Mouse (Mus musculus): Measurements from ENCODE around the gene Timm13.

Gene Timm13

DNA sequence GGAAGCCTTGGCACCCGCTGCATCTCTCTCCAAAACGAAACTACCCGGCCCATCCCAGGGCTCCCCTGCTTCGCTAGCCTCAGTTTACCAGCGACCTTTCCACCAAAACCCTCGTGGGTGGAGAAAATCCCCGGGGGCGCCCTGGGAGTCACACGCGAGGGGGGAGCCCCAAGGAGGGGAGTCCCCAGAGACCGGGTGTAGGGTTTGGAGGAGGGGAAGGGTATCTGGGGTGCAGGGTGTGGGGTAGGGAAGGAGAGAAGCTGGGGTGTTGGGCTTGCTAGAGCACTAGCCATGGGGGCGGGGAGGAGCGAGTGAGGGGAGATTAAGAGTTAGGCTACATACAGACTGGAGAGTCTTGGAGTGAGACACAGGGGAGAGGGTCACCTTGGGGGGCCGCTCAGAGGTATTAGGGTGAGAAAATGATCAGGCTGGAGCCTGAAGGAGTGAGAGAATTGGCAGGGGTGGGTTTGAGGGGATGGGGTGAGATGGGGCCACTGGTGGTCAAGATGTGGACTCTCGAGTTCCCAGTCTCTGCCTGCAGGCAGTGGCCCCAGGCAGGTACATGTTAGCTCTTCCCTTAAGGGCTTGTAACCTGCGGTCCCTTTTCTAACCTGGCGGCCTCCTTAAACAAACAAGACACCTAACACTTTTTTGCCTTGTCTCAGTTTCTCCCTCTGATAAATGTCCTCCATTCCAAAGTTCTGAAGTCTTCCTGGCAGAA is 32.1 kb upstream of the Timm13 start:
- DNase-seq (ENCODE audit: low spot score in 2 of 2) = no peak

DNA sequence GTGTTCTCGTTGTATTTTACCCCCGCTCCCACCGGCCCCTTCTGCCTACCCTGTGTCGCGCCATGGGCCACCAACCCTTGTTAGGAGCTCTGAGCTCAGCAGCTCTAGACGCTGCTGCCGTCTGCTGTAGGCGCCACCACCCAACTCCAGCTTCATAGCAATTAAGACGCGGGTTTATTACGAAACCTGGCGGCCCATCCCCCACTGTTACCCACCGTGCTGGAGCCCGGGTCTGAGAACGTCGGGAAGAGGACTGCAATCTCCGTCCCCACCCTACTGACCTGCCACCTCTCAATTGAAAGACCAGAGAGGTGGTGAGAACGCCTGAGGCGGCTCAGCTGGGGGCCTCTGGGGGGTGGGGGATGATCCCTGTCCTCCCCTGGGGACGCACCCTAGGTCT is 31.4 kb upstream of the Timm13 start:
- DNase-seq (ENCODE audit: low spot score in 2 of 2) = no peak

DNA sequence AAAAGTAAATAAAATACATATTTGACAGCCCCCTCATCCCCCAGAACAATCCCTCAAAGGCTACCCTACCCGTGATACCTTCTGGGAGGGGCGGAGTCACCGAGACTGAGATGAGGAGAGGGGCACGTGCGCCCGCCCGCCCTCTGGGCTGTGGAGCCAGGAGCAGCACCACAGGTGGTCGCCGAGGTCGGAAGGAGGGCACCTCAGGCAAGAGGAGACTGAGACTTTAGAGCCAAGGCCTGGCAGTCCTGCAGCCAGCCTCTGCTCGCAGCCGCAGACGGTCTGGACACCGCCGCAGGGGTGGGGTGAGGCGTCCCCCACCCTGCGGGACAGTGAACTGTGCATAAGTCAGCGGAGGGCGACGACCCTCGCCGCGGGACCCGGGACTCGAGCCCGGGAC is 30.9 kb upstream of the Timm13 start:
- DNase-seq (ENCODE audit: low spot score in 2 of 2) = peak in 1 of 2 experiments; percentile 25

DNA sequence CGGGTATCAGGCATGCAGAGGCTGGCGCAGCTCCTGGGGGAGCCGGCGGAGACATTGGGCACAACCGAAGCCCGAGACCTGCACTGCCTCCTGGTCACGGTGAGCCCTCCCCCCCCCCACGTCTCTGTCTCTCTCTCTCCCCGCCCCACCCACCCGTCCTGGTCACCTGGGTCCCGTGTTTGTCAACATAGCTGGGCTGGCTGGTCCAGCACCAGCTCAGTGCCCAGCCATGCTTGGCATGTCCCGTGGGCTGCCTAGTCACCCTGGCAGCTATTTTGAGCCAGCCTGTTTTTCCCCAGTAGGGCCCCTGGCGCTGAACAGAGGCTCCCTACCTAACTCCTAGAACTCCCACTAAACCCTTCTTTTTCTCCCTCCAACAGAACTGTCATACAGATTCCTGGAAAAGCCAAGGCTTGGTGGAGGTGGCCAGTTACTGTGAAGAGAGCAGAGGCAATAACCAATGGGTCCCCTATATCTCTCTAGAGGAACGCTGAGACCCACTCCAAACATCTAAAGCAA is 30.4 kb upstream of the Timm13 start:
- DNase-seq (ENCODE audit: low spot score in 2 of 2) = no peak

DNA sequence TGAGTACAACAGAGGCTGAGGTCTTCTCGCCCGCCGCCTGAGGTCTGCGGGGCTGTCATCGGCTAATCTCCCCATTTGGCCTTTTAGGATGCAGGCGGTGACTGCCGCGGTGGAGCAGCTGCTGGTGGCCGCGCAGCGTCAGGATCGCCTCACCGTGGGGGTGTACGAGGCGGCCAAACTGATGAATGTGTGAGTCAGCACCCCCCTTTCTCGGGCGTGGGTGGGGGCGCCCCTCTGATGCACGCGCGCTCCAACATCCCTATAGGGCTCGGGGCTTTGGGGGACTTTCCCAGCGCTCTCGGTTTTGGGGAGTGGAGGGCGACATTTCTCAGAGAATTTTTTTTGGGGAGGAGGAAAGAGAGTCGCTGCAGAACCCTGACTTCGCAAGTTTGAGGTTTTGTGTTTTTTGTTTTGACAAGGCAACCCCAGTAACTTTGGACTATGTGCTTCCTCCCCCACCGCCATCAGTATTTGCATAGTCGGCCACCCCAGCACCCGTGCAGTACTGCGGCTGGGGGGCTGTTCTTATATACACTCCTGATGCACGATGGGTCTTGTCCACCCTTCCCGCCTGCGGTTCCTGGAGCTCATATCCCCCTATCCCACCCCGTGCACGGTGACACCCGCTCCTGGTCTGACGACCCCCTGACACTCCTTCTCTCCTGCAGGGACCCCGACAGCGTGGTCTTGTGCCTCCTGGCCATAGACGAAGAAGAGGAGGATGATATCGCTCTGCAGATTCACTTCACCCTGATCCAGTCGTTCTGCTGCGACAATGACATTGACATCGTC is 29.8 kb upstream of the Timm13 start:
- DNase-seq (ENCODE audit: low spot score in 2 of 2) = peak in 1 of 2 experiments; percentile 41

DNA sequence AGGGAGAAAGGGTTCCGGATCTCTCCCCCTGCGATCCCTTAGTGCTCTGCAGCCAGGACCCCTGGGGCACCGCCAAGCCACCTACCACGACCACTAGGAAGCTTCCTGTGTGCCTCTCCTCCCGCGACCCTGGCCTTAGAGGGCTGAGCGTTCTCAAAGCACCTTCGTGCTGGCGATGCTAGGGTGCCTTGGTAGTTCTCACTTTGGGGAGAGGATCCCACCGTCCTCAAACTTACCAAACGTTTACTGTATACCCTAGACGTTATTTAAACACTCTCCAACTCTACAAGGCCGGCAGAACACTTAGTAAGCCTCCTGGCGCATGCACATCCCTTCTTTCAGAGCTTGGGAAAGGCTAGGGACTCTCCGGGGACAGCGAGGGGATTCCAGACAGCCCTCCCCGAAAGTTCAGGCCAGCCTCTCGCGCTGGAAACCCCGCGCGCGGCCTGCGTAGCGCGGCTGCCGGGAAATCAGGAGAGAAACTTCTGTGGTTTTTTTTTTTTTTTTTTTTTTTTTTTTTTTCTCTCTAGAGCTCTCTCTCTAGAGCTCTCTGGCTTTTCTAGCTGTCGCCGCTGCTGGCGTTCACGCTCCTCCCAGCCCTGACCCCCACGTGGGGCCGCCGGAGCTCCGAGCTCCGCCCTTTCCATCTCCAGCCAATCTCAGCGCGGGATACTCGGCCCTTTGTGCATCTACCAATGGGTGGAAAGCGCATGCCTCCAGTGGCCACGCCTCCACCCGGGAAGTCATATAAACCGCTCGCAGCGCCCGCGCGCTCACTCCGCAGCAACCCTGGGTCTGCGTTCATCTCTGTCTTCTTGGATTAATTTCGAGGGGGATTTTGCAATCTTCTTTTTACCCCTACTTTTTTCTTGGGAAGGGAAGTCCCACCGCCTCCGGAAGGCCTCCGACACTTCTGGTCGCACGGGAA is 28.8 kb upstream of the Timm13 start, which contains the start of gene Gadd45b:
Gene Gadd45b (plus strand): TSS at position 775 of the 928 bp plus-strand sequence.
- peak; percentile 93 to 98 for DNase-seq (ENCODE audit: low spot score in 2 of 2)

DNA sequence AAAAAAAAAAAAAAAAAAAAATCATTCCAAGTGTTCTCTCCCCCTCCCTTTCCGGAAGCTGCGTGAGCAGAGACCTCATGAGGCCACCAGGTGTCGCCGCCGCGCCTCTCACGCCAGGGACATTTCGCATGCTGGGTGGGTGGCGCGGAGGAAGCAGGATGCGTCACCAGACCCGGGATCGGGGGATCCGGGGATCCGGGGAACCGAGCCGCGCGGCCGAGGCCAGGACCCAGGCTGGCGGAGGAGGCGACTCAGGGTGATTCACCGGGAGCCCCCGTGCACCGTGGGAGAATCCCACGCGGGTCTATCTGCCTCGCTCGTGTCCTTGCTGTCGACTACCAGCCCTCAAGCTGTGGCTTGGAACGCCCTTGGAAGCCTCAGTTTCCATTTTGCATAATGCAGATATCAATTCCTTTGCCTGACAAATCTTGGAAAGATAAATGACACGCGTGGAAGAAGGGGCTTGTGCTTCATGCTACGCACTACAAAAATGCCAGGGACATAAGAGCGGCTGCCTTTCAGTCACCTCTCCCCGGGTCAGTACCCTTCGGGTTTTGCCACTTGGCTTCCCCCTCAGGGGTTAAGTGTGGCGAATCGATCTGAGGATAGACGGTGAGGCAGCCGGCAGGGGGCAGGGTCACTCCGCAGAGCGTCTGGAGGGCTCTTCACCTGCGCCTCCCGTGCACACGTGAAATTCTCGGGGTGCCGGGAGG is 28.0 kb upstream of the Timm13 start:
- peak; percentile 86 to 92 for DNase-seq (ENCODE audit: low spot score in 2 of 2)

DNA sequence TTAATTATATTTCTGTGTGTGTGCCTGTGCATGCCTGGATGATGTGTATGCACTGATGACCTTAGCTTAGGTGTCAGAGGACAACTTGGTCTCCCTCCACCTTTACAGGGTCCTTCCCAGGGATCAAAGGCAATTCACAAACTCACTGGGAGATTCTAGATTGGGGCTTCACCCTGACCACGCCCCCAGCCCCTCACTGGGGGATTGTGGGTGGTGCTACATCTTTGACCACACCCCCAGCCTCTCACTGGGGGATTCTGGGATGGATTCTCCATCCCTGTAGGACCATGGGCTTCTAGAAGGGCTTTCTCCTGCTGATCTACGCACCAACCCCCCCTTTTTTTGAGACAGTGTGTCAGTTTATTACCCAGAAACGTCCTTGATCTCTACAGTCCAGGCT is 24.7 kb upstream of the Timm13 start:
- no peak for DNase-seq (ENCODE audit: low spot score in 2 of 2)

DNA sequence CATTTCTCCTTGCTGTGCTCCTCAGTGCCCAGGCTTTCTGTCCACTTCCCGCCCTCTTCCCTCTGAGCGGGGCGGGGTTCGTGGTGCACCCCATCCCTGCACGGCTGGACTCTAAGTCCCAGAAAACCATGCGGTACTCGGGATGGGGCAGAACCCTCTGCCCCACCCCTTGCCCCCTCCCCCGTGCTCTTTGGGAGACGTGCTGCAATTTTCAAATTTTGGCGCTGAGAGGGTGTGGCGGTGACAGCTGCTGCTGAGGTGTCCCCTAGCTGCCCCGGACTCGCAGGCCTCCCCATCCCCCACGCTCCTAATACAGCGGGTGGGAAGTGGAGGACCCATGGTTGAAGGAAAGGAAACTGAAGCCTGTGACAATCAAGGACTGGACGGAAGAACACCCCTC is 21.2 kb upstream of the Timm13 start:
- no peak for DNase-seq (ENCODE audit: low spot score in 2 of 2)

DNA sequence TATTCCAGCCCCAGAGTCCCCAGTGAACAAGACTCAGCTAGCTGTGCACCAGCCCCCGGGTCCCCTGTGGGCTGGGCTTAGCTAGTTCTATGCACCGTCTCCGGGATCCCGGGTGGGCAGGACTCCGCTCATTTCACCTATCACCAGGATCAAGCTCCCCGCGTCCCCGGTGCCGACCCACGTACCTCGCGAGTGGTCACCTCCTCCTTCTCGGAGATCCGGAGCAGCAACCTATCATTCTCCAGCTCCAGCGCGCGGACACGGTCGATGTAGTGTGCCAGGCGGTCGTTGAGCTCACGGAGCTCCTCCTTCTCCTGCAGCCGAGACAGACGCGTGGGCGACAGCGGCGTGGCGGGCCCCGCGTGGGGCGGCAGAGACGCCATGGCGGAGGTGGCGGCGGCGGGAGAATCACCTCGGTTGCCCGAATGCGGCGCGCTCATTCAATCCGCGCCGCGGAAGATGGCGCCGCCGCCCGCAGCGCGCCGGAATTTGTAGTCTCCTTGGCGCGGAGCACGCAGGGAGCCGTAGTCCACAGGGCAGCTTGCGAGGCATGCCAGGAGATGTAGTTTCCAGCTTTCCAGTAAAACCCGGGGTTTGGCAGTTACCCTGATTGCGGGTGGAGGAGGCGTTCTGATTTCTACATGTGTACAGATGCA is 17.1 kb upstream of the Timm13 start, which contains the start of gene Lmnb2:
Gene Lmnb2 (minus strand): TSS at position 467 of the 656 bp plus-strand sequence.
- DNase-seq (ENCODE audit: low spot score in 2 of 2) = peak; percentile 51 to 83

DNA sequence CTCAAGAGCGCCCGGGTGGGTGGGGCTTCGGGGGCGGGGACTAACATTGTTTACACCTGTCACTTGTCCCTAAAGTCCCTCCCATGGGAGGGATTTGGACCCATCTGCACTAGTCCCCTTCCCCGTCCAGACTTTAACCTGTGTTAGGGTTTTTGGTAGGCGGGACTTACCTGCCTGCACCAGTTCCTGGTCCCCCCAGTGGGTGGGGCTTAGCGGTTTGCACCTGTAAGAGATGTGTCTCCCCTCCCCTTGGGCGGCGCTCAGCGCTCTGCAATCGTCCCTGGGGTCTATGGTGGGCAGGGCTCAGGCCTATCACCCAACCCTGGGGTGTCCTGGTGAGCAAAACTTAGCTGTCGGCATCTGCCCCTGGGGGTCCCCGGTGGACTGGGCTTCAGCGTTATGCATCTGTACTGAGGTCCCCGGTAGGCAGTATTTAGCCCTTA is 16.6 kb upstream of the Timm13 start:
- DNase-seq (ENCODE audit: low spot score in 2 of 2) = no peak

DNA sequence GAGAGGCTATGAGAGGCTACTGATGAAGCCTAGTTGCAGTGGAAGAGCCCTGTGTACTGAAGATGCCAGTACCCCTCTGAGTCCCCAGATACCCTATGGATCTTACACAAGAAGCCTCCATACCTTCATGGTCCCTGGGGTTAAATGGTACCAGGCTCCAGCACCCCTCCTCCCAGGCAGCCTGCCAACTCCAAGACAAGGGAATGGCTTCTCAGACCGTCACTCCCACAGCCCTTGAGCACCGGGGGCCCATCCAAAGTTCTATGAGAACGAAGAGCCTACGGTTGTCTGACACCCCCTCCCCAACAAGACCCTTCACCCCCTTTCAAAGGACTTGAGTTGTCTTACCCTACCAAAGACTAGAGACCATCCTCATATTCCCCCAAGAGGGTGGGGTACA is 15.0 kb upstream of the Timm13 start:
- no peak for DNase-seq (ENCODE audit: low spot score in 2 of 2)

DNA sequence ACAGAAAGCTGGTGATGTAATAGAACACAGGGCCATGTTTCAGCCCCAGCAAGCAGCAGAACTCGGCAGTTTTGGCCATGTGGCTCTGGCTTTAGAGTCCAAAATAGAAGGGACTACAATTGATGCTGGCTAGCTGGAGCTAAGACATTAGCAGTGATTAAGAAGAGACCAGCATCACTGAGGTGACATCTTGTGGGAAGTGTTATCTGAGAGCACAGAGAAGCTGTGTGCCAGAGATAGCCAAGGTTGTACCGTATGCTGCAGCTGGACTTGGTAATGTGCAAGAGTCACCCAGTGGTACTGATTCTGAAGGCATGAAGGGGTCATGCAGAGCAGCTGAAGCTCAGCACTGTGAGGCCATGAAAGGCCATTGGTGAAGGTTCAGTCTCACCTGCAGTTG is 14.5 kb upstream of the Timm13 start:
- DNase-seq (ENCODE audit: low spot score in 2 of 2) = no peak

DNA sequence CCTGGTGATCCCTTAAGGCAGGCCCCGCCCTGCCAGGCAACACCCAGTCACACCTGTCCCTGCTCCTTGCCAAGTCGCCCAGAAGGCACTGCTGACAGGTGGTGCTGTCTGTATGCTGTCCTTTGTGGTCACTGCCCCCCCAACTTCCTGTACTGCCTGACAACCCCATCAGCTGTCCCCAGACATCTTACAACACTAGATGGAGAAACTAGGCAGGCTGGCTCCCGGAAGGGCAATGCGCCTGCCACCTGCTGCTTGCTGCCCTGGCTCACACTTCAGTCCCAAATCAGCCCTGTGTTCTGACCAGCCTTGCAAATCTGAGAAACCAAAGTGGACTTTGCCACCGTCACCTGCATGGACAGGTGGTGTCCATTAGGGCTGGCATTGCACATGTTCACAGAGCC is 13.5 kb upstream of the Timm13 start:
- DNase-seq (ENCODE audit: low spot score in 2 of 2) = no peak

DNA sequence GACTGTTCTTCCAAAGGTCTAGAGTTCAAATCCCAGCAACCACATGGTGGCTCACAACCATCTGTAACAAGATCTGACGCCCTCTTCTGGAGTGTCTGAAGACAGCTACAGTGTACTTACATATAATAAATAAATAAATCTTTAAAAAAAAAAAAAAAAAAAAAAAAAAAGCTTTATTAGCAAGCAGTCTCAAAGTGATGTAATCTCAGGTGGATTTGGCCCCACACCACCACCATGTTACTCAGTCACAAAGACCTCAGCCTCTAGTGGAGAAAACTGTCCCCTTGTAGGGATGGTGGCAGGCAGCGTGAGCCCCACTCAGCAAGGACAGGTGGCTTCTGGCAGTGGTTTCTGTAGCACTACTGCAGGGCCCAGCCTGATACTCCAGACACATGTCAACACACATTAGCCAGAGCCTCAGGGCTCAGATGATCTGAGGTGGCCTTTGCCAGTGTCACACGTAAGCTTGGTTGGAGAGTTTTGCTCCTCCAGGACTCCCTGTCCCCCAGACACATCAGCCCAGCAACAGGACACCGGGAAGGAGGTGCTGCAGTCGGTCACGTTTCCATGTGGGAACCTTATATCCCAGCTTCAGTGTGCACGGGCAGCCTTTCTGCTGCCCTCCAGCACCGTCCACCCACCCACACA is 12.7 kb upstream of the Timm13 start:
- no peak for DNase-seq (ENCODE audit: low spot score in 2 of 2)

DNA sequence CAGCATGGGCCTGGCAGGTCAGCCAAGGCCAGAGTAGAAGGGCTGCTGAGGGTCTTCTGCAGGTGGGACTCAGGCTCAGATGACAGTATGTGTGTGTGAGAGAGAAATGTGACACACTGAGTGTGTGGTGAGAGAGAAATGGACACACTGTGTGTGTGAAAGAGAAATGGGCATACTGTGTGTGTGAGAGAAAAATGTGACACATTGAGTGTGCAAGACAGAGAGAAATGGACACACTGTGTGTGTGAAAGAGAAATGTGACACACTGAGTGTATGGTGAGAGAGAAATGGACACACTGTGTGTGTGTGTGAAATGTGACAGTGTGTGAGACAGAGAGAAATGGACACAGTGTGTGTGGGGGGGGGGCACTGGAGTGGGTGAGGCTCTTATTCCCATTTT is 11.1 kb upstream of the Timm13 start:
- no peak for DNase-seq (ENCODE audit: low spot score in 2 of 2)

DNA sequence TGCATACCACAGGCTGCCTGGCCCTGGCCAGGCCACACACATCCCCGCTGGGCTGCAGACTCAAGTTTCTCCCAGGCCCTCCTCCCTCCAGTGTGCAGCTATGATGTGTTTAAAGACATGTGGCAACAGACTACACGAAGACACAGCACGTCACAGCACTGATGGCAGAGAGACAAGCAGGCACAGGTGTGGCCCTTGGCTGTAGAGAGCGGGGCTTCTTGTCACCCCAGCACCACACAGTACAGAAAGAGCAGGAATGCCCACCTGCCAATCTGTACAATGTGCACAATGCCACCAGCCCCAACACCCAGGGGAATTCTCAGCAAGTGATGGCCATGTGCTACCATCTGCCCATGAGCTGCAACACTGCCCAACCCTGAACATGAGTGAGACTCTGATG is 10.6 kb upstream of the Timm13 start:
- DNase-seq (ENCODE audit: low spot score in 2 of 2) = no peak

DNA sequence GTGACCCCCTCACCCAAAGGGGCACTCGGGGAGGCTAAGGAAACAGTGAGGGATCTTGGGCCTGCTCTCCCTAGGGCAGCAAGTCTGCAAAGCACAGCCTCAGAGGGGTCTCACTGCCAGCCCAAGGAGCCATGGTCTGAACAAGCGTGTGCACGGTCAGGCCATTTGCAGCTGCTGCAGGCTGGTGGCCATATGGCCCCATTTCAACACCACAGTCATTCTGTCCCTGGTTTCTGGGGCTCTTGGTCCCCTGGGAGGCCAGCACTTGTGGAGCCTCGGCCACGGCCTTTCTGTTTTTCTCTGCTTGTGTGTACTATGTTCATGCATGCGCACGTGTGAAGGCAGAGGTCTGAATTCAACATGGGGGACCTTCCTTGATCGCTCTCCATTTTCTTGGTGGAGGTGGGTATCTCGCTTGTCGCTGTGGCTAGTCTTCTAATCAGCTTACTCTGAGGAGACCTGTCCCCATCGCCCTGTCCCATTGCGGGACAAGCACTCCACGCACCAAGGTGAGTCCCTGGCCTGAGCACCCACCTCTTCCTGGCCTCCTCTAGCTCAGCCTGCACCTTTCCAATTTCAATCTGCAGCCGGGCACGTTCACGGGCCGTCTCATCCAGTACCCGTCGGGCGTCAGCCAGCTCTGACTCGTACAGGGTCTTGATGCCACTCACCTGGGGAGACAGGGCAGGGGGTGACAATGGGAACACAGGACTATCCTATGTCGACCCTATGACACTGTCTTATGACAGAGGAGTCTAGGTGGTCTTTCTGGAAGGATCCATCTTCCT is 8.8 kb upstream of the Timm13 start:
- no peak for DNase-seq (ENCODE audit: low spot score in 2 of 2)

DNA sequence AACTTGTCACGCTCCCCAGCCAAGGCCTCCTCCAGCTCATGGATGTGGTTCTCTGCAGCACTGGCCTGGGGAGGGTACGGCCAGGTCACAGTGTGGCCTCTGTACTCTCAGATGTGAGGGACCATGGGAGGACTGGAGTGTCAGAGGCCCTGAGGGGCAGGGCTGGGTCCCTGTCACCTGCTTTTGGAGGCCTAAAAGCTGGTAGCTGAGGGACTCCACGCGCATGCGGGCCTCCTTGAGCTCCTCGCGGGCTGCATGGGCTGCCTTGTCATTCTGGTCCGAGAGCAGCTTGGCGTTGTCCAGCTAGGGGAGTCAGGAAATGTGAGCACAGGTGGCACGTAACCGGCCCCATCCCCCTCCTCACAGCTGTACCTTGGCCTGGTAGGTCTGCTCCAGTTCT is 3.9 kb upstream of the Timm13 start:
- DNase-seq (ENCODE audit: low spot score in 2 of 2) = no peak
